Mouse (Mus musculus): ENCODE results near the gene Eif1. TPM values are rescaled to one million over a fixed set of nuclear protein-coding genes. Genes with fewer than 3 reads are reported as not detected.
"Not testable (repeated sequence)": the region's sequence is repeated elsewhere in the genome, so short reads cannot be mapped to it uniquely, and the experiment has no call there.

Gene Eif1
- polyA plus RNA-seq, 1 experiment from 2014 or later, result 2,009 TPM

DNA sequence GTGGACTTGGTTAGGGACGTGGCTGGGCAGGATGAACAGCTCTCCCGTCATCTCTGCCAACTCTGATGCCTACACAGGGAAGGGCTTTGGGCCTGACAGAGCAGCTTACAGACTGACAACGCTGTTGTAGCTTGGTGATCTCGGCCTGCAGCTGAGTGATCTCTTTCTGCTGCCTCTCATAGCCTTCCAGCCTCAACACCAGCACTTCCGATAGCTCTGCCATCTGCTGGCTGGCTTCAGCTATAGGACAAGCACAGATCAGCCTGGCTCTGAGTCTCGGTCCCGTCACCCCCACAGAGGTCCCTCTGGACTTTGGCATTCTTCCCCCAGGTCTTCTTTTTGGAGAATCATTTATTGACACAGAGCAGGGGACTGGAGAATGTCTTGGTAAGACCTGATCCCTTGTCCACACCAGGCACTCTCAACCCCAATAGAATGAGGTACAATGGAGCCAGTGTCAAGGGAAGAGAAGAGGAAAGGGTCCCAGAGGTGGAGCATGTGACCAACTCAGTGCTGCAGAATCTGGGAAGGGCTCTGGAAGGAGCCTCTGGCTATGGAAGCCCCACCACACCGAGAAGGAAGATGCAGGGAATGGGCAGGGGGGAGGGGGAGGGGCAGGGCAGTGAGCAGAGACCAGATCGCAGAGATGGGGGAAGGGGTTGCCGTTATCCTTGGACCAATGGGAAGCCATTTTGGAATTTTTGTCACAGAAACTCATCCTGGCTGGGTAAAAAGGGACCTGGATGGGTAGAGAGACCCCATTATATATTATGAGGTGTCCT lies 32.6 kb downstream of the Eif1 start:
- H3K9ac ChIP-seq (ENCODE audit: low read length), result no peak overlapping the region
- no peak overlapping the region for H3K4me2 ChIP-seq (ENCODE audit: low read length)
- 33% methylated on average over 10 of the region's 10 CpGs for WGBS
- H3K9me3 ChIP-seq (ENCODE audit: control insufficient read depth, low read length), result no peaks in the 10 kb centered on the region
- H3K27ac ChIP-seq (ENCODE audit: low read depth), result no peak overlapping the region
- H3K27me3 ChIP-seq (replicated peaks; ENCODE audit: control insufficient read depth, insufficient read depth, low read length), result peaks cover 37% of the 10 kb centered on the region
- no peaks in the 10 kb centered on the region for H3K36me3 ChIP-seq (ENCODE audit: control insufficient read depth, insufficient read depth, low read length)
- DNase-seq (ENCODE audit: low spot score) (no peak), ATAC-seq (replicated peaks; ENCODE audit: low FRiP score, low TSS enrichment, low read depth) (no peak)
- H3K4me1 ChIP-seq (replicated peaks; ENCODE audit: control insufficient read depth, insufficient read depth, low read length), result peaks cover 11% of the 10 kb centered on the region; the same call in 1 of the 2 replicates
- no peak overlapping the region for H3K4me3 ChIP-seq (ENCODE audit: low read depth, low read length)

DNA sequence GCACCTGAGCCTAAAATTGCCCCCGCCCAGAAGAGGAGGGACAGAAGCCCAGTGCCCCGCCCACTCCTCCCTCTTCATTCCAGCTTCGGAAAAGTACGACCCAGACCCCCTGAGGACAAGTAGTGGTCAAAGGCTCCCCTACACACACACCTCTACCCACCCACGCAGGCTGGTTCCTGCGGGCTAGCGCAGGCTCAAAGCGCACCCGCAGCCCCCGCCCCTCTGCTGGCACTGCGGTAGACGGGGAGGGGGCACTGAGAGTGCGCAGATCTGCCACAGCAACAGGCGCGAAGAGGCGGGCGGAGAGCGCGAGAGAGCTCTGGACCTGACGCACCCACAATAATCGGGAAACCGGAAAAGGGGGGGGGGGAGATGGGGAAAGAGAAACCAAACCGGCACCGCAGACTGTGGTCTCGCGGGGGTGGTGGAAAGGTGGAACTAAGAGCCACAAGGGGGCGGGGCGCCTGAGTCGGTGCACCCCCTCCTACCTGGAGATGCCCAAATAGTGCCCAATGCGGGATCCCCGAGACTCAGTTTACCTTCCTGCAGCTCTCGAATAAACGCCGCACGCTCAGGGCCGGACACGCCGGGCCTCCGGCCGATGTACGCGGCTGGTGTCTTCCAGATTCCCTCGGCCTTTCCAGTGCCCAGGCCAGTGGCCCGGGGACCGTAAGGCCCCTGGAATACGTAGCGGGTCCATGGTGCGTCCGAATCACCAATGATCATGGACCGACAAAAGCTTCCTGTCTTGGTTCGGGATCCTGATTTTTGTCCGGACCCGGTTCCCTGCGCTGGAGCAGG lies 35.7 kb downstream of the Eif1 start:
- Histone ChIP-seq H3K9ac (ENCODE audit: low read length) (peak overlapping the region; percentile 53), H3K4me2 (ENCODE audit: low read length) (peak overlapping the region; percentile 100), H3K27ac (ENCODE audit: low read depth) (no peak overlapping the region), H3K9me3 (ENCODE audit: control insufficient read depth, low read length) (no peaks in the 10 kb centered on the region), H3K36me3 (ENCODE audit: control insufficient read depth, insufficient read depth, low read length) (no peaks in the 10 kb centered on the region), H3K27me3 (replicated peaks; ENCODE audit: control insufficient read depth, insufficient read depth, low read length) (peaks cover 50% of the 10 kb centered on the region), H3K4me1 (replicated peaks; ENCODE audit: control insufficient read depth, insufficient read depth, low read length) (peaks cover 3% of the 10 kb centered on the region; the same call in 1 of the 2 replicates), H3K4me3 (ENCODE audit: low read depth, low read length) (peak overlapping the region; percentile 62)
- WGBS, result 1% methylated on average over 54 of the region's 54 CpGs
- peak; percentile 65 for DNase-seq (ENCODE audit: low spot score)
- ATAC-seq (replicated peaks; ENCODE audit: low FRiP score, low TSS enrichment, low read depth), result peak; percentile 28

DNA sequence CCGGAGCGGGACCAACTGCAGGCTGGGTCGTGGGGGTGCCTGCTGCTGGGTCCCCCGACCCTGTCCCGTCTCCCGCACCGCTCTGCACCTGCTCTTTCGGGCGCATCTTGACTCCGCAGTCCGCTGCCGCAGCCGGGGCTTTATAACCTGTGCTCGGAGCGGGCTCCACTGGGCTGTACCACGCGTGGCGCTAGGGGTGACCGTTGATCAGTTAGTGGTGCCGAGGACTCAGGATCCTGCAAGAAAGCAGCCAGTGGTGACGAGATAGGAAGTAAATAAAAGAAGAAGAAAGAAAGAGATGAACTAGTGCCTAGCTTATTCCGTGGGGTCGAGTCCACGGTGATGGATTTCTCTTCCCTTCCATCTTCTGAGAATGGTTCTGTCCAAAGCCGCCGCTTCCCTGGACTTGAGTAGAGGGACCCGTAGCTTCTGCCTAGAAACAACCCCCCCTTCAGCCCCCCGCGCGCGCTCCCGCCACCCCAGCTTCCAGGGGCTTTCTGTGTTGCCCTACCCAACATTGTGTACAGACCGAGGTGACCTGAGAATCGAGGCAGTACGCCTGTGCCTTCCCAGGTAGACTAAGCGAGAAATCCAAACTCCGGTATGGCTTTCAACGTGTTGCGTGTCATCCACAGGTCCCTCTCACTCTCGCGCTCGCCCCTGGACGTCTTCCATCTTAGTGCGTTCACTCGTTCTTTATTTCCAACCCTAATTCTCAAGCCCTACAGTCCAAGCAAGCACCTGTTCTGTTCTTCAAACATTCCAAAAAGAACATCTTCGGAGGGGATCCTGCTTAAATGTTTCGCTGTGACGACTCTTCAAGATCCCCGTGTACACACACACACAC lies 36.5 kb downstream of the Eif1 start, which contains the start of gene Hap1:
Gene Hap1 (minus strand): TSS at position 157 of the 847 bp plus-strand sequence.
- ATAC-seq (replicated peaks; ENCODE audit: low FRiP score, low TSS enrichment, low read depth) (peak; percentile 70), DNase-seq (ENCODE audit: low spot score) (peak; percentile 93)
- H3K9ac ChIP-seq (ENCODE audit: low read length), result peak within 1 kb of the TSS; percentile 53
- 3% methylated on average over 49 of the region's 49 CpGs for WGBS
- no peaks in the 10 kb centered on the region for H3K36me3 ChIP-seq (ENCODE audit: control insufficient read depth, insufficient read depth, low read length)
- peaks cover 53% of the 10 kb centered on the region for H3K27me3 ChIP-seq (replicated peaks; ENCODE audit: control insufficient read depth, insufficient read depth, low read length)
- peak within 1 kb of the TSS; percentile 100 for H3K4me2 ChIP-seq (ENCODE audit: low read length)
- H3K4me3 ChIP-seq (ENCODE audit: low read depth, low read length), result peak within 1 kb of the TSS; percentile 62
- no peak within 1 kb of the TSS for H3K27ac ChIP-seq (ENCODE audit: low read depth)
- H3K4me1 ChIP-seq (replicated peaks; ENCODE audit: control insufficient read depth, insufficient read depth, low read length), result peaks cover 3% of the 10 kb centered on the region; the same call in 1 of the 2 replicates
- no peaks in the 10 kb centered on the region for H3K9me3 ChIP-seq (ENCODE audit: control insufficient read depth, low read length)

DNA sequence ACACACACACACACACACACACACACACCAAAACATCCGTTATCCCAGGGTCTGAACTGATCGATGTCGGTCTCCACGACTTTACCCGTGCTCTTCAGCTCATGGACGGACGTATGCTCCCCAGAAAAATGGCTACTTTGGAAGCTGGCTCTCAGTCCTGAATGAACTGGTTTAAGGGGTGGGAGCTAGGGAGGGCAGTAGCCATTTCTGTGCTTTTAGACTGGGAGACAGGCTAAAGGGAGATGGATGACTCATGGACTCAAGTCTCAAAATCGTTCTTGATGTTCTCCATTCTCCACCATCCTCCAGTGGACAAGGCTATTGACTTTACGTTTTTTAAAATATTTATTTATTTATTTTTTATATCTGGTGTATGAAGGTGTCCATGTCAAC lies 37.1 kb downstream of the Eif1 start:
- Histone ChIP-seq H3K27ac (ENCODE audit: low read depth) (no peak overlapping the region), H3K9ac (ENCODE audit: low read length) (no peak overlapping the region), H3K4me1 (replicated peaks; ENCODE audit: control insufficient read depth, insufficient read depth, low read length) (peaks cover 3% of the 10 kb centered on the region; the same call in 1 of the 2 replicates), H3K27me3 (replicated peaks; ENCODE audit: control insufficient read depth, insufficient read depth, low read length) (peaks cover 53% of the 10 kb centered on the region), H3K9me3 (ENCODE audit: control insufficient read depth, low read length) (no peaks in the 10 kb centered on the region), H3K4me2 (ENCODE audit: low read length) (peak overlapping the region; percentile 100), H3K4me3 (ENCODE audit: low read depth, low read length) (peak overlapping the region; percentile 62), H3K36me3 (ENCODE audit: control insufficient read depth, insufficient read depth, low read length) (no peaks in the 10 kb centered on the region)
- ATAC-seq (replicated peaks; ENCODE audit: low FRiP score, low TSS enrichment, low read depth) (no peak), DNase-seq (ENCODE audit: low spot score) (no peak)
- WGBS, result 24% methylated on average over 9 of the region's 9 CpGs

DNA sequence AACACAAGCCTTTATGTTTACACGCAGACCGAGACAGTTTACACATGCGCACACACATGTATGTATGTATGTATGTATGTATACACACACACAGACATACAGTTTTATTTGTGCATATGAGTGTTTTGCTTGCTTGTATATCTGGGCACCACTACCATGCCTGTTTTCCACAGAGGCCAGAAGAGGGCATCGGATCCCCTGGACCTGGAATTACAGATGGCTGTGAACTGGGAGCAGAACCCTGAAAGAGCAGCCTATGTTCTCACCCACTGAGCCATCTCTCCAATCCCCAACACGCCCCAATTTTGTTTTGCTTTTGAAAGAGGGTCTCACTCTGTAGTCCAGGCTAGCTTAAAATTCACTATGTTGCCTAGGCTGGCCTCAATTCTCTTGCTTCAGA lies 37.7 kb downstream of the Eif1 start:
- Histone ChIP-seq H3K9me3 (ENCODE audit: control insufficient read depth, low read length) (no peaks in the 10 kb centered on the region), H3K4me2 (ENCODE audit: low read length) (no peak overlapping the region), H3K36me3 (ENCODE audit: control insufficient read depth, insufficient read depth, low read length) (no peaks in the 10 kb centered on the region), H3K27me3 (replicated peaks; ENCODE audit: control insufficient read depth, insufficient read depth, low read length) (peaks cover 53% of the 10 kb centered on the region), H3K9ac (ENCODE audit: low read length) (no peak overlapping the region), H3K4me1 (replicated peaks; ENCODE audit: control insufficient read depth, insufficient read depth, low read length) (peaks cover 3% of the 10 kb centered on the region; the same call in 1 of the 2 replicates), H3K27ac (ENCODE audit: low read depth) (no peak overlapping the region), H3K4me3 (ENCODE audit: low read depth, low read length) (no peak overlapping the region)
- WGBS, result 51% methylated on average over 5 of the region's 5 CpGs
- ATAC-seq (replicated peaks; ENCODE audit: low FRiP score, low TSS enrichment, low read depth) (no peak), DNase-seq (ENCODE audit: low spot score) (no peak)

DNA sequence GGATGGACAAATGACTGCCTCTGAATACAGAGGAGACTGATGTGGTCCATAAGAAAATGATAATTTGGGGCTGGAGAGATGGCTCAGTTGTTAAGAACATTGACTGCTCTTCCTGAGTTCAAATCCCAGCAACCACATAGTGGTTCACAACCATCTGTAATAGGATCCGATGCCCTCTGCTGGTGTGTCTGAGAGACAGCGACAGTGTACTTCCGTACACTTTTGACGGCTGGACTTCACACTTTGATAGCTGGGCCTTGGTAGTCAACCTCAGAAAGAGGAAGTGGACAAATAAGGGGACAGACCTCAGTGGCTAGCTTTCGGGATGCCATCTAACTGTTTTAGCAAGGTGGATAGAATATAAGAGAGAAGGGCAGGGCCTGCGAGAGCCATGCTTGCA lies 40.5 kb downstream of the Eif1 start:
- ATAC-seq (replicated peaks; ENCODE audit: low FRiP score, low TSS enrichment, low read depth) (no peak), DNase-seq (ENCODE audit: low spot score) (no peak)
- no peaks in the 10 kb centered on the region for H3K36me3 ChIP-seq (ENCODE audit: control insufficient read depth, insufficient read depth, low read length)
- no peak overlapping the region for H3K4me2 ChIP-seq (ENCODE audit: low read length)
- no peak overlapping the region for H3K4me3 ChIP-seq (ENCODE audit: low read depth, low read length)
- H3K9ac ChIP-seq (ENCODE audit: low read length), result no peak overlapping the region
- no peaks in the 10 kb centered on the region for H3K9me3 ChIP-seq (ENCODE audit: control insufficient read depth, low read length)
- WGBS, result 83% methylated on average over 6 of the region's 6 CpGs
- peaks cover 36% of the 10 kb centered on the region for H3K27me3 ChIP-seq (replicated peaks; ENCODE audit: control insufficient read depth, insufficient read depth, low read length)
- H3K4me1 ChIP-seq (replicated peaks; ENCODE audit: control insufficient read depth, insufficient read depth, low read length), result peaks cover 5% of the 10 kb centered on the region; the same call in 1 of the 2 replicates
- H3K27ac ChIP-seq (ENCODE audit: low read depth), result no peak overlapping the region

DNA sequence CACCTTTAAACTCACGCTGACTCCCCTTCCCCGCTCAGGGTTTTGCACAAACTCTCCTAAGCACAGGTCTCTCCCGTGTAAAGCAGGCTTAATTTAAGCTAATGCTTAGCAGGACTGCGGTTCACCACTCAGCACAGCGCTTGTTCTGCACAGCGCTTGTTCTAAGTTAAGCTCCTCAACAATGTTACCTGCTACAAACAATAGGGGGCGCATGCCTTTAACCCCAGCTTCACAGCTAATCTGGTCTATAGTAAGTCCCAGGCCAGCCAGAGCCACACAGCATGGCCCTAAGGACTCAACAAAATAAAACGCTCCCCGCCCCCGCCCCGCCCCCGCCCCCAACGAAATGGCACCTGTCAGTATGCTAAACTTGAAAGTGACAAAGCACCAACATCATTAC lies 41.4 kb downstream of the Eif1 start:
- not testable (repeated sequence) for DNase-seq (ENCODE audit: low spot score); ATAC-seq (replicated peaks; ENCODE audit: low FRiP score, low TSS enrichment, low read depth); H3K36me3 ChIP-seq (ENCODE audit: control insufficient read depth, insufficient read depth, low read length); H3K4me1 ChIP-seq (replicated peaks; ENCODE audit: control insufficient read depth, insufficient read depth, low read length); H3K4me2 ChIP-seq (ENCODE audit: low read length); H3K9me3 ChIP-seq (ENCODE audit: control insufficient read depth, low read length); H3K4me3 ChIP-seq (ENCODE audit: low read depth, low read length); H3K27ac ChIP-seq (ENCODE audit: low read depth); H3K9ac ChIP-seq (ENCODE audit: low read length)
- no CpG with 5 or more reads among the region's 13 CpGs for WGBS
- H3K27me3 ChIP-seq (replicated peaks; ENCODE audit: control insufficient read depth, insufficient read depth, low read length), result peaks cover 28% of the 10 kb centered on the region

All from intestine, embryonic 14.5 days (tissue).